Mouse (Mus musculus) small intestine, adult 2 months (tissue): ENCODE measurements around the gene Clec2d.

Source experiments
- CTCF ChIP-seq: fragments of 200-500 bp; IDR thresholded peaks from 2 replicates; pipeline ENCODE4 v1.5.1; 2012; ENCODE audit warnings: low read depth, mild to moderate bottlenecking, control low read depth, inconsistent platforms, low read length, moderate library complexity, mixed read lengths; ENCODE audit not compliant: insufficient replicate concordance, insufficient read length; ENCODE audit errors: extremely low read depth
- POLR2A ChIP-seq: fragments of 200-500 bp; IDR thresholded peaks from 2 replicates; pipeline ENCODE4 v1.6.1; 2012; ENCODE audit warnings: low read depth, mild to moderate bottlenecking, control low read depth, inconsistent platforms, low read length, moderate library complexity

DNA sequence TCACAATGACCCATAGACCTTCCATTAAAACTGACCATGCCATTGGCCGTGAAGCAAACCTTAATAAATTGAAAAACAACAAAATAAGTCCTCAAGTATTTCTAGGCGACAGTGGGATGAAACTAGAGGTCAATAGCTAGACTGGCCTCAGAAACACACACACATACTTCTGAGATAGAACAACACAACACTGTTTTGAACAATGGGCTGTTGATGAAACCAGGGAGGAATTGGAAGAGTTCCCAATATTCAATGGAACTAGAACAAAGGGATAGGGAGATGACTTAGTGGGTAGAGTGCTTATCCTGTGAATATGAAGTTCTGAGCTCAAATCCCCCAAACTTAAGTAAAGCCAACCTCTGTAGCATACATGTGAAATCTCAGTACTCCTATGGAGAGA, 34.6 kb downstream of the Clec2d start:
- no peak for TF ChIP-seq POLR2A
- TF ChIP-seq CTCF, result no peak
